Mouse (Mus musculus): ENCODE measurements around the gene Snrk. TPM values are rescaled to one million over a fixed set of nuclear protein-coding genes. Genes with fewer than 3 reads are reported as not detected.

The Snrk gene
- polyA plus RNA-seq, 1 experiment, result 323 TPM

- Histone ChIP-seq H3K27me3 (ENCODE audit: control insufficient read depth, insufficient read depth, low read length) (no peaks in the 10 kb centered on the region), H3K4me1 (ENCODE audit: control insufficient read depth, insufficient read depth, low read length) (peaks cover 25% of the 10 kb centered on the region; the same call in 1 of the 2 replicates), H3K27ac (ENCODE audit: insufficient read depth, low read length) (peak overlapping the region; percentile 30; the same call in 1 of the 2 replicates), H3K4me3 (replicated peaks; ENCODE audit: insufficient read depth, low read depth, low read length) (peak overlapping the region; percentile 46)
- no peak for TF ChIP-seq CTCF (IDR thresholded peaks at IDR 0.05; ENCODE audit: borderline replicate concordance, insufficient read depth, low read depth, low read length)
- no peak for TF ChIP-seq POLR2A (IDR thresholded peaks at IDR 0.05; ENCODE audit: borderline replicate concordance, insufficient read depth, low read length)
- no peak for DNase-seq
- WGBS, result 24% methylated on average over 5 of the region's 5 CpGs
Measured at GRCm38 (mm10) chr9:122122113-122122512, 5.0 kb downstream of the Snrk start.

GRCm38 (mm10) chr9:122123181-122123580 lies 6.1 kb downstream of the Snrk start:
- peak overlapping the region; percentile 50 for H3K4me3 ChIP-seq (replicated peaks; ENCODE audit: insufficient read depth, low read depth, low read length)
- 18% methylated on average over 5 of the region's 5 CpGs for WGBS
- TF ChIP-seq POLR2A (IDR thresholded peaks at IDR 0.05; ENCODE audit: borderline replicate concordance, insufficient read depth, low read length) (no peak), CTCF (IDR thresholded peaks at IDR 0.05; ENCODE audit: borderline replicate concordance, insufficient read depth, low read depth, low read length) (no peak)
- peak overlapping the region; percentile 52; the same call in 1 of the 2 replicates for H3K27ac ChIP-seq (ENCODE audit: insufficient read depth, low read length)
- no peak for DNase-seq
- H3K4me1 ChIP-seq (ENCODE audit: control insufficient read depth, insufficient read depth, low read length), result peaks cover 31% of the 10 kb centered on the region; the same call in 1 of the 2 replicates
- H3K27me3 ChIP-seq (ENCODE audit: control insufficient read depth, insufficient read depth, low read length), result no peaks in the 10 kb centered on the region

DNA sequence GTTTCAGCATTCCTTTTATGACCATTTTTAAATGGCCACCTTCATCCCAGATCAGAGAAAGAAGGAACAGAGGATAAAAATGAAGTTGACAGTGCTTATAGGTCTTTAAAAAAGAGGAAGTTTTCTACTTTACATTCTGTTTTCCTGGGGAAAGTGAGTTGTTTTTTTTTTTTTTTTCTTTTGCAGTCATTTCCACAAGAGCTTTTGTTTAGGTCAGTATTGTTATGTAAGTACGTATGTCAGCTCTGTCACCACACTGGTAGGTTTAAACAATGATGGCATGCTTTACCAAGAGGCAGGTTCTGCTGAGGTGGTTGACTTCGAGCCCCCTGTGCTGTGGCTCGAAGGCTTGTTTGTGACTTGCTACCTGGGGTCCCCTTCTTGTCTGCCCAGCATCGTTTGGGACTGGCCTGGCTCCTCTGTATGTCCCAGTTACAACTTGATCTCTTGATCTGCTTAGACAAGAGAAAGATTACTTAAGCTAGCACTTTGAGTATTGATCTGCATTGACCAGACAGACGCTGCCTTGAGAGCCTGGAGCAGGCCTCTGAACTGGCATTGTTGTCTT lies 8.7 kb downstream of the Snrk start:
- H3K4me3 ChIP-seq (replicated peaks; ENCODE audit: insufficient read depth, low read depth, low read length), result peak overlapping the region; percentile 39
- 21% methylated on average over 5 of the region's 5 CpGs for WGBS
- 0 out of 2 replicates have a peak overlapping the region, but pooled peaks have one; percentile 7 for H3K27ac ChIP-seq (ENCODE audit: insufficient read depth, low read length)
- H3K27me3 ChIP-seq (ENCODE audit: control insufficient read depth, insufficient read depth, low read length), result no peaks in the 10 kb centered on the region
- TF ChIP-seq CTCF (IDR thresholded peaks at IDR 0.05; ENCODE audit: borderline replicate concordance, insufficient read depth, low read depth, low read length) (no peak), POLR2A (IDR thresholded peaks at IDR 0.05; ENCODE audit: borderline replicate concordance, insufficient read depth, low read length) (no peak)
- H3K4me1 ChIP-seq (ENCODE audit: control insufficient read depth, insufficient read depth, low read length), result peaks cover 43% of the 10 kb centered on the region
- DNase-seq, result peak in 1 of 2 experiments; percentile 25

- 37% methylated on average over 8 of the region's 8 CpGs for WGBS
- DNase-seq, result no peak
- H3K27ac ChIP-seq (ENCODE audit: insufficient read depth, low read length), result no peak overlapping the region
- no peak overlapping the region for H3K4me3 ChIP-seq (replicated peaks; ENCODE audit: insufficient read depth, low read depth, low read length)
- H3K4me1 ChIP-seq (ENCODE audit: control insufficient read depth, insufficient read depth, low read length), result peaks cover 41% of the 10 kb centered on the region
- TF ChIP-seq POLR2A (IDR thresholded peaks at IDR 0.05; ENCODE audit: borderline replicate concordance, insufficient read depth, low read length) (no peak), CTCF (IDR thresholded peaks at IDR 0.05; ENCODE audit: borderline replicate concordance, insufficient read depth, low read depth, low read length) (no peak)
- H3K27me3 ChIP-seq (ENCODE audit: control insufficient read depth, insufficient read depth, low read length), result no peaks in the 10 kb centered on the region
Measured at GRCm38 (mm10) chr9:122126790-122127189, 9.7 kb downstream of the Snrk start.

DNA sequence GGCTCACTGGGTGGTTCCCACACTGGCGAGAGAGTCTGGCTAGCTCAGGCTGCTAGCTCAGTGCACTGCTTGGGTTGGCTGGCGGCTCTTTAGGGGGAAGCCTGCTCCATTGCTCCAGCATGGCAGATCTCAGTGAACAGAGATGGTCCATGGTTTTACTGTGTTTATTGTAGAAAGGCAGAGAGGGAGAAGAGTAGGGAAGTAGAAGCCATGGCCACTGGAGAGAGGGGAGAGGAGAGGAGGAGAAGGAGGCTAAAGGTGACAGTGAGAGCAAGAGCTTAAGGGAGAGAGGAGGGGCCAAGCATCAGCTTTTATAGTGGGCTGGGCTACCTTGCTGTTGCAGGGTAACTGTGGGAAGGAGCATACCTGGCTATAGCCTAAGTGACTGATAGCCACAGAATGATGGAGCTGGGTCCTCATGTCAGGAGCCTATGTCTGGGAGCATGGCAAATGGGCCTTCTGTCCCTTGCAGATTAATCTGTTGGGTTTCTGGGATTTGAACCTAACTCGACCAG lies 10.3 kb downstream of the Snrk start:
- H3K4me1 ChIP-seq (ENCODE audit: control insufficient read depth, insufficient read depth, low read length), result peaks cover 40% of the 10 kb centered on the region
- H3K4me3 ChIP-seq (replicated peaks; ENCODE audit: insufficient read depth, low read depth, low read length), result peak overlapping the region; percentile 18
- 8% methylated on average over 3 of the region's 3 CpGs for WGBS
- H3K27me3 ChIP-seq (ENCODE audit: control insufficient read depth, insufficient read depth, low read length), result no peaks in the 10 kb centered on the region
- TF ChIP-seq CTCF (IDR thresholded peaks at IDR 0.05; ENCODE audit: borderline replicate concordance, insufficient read depth, low read depth, low read length) (no peak), POLR2A (IDR thresholded peaks at IDR 0.05; ENCODE audit: borderline replicate concordance, insufficient read depth, low read length) (no peak)
- H3K27ac ChIP-seq (ENCODE audit: insufficient read depth, low read length), result no peak overlapping the region; the same call in 1 of the 2 replicates
- peak; percentile 29 to 45 for DNase-seq

DNA sequence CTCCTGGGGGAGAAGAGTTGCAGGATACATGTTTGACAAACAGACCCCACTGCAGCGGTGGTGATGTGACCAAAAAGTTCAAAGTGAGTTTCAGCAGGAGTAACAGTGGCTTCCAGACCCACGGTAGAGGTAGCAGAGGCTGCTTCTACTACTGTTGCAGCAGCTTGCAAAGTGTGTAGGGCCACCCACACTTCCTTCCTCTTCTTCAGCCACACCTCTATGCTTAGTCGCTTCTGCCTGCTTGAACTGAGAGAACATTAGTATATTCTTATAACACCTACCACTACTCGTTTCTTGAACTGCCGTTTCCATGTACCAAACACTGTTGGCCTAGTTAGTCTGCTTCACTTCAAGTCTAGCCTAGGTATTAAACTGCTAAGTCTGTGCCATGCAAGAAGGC lies 11.6 kb downstream of the Snrk start:
- no peak for TF ChIP-seq POLR2A (IDR thresholded peaks at IDR 0.05; ENCODE audit: borderline replicate concordance, insufficient read depth, low read length)
- TF ChIP-seq CTCF (IDR thresholded peaks at IDR 0.05; ENCODE audit: borderline replicate concordance, insufficient read depth, low read depth, low read length), result no peak
- Histone ChIP-seq H3K4me1 (ENCODE audit: control insufficient read depth, insufficient read depth, low read length) (peaks cover 34% of the 10 kb centered on the region), H3K27me3 (ENCODE audit: control insufficient read depth, insufficient read depth, low read length) (no peaks in the 10 kb centered on the region), H3K4me3 (replicated peaks; ENCODE audit: insufficient read depth, low read depth, low read length) (peak overlapping the region; percentile 15), H3K27ac (ENCODE audit: insufficient read depth, low read length) (no peak overlapping the region)
- 25% methylated on average over 5 of the region's 5 CpGs for WGBS
- peak in 1 of 2 experiments; percentile 19 for DNase-seq

DNA sequence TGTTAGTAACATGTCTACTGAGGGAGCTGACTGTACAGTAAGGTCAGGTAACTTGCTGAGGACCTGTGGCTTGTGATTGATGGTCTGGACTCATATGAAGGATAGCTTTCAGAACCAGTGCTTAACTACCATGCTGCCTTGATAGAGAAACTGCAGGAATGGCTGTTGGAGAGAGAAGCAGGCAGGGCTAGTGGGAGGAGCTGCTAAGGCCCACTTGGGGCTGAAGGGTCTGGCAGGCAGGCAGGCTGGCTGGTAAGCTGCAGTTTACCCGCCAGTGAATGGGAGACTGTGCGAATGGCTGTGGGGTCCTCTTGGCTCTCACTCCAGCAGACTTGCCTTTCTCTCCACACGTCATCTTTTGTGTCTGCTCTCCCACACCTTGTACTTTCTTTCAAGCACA lies 13.6 kb downstream of the Snrk start:
- 2% methylated on average over 3 of the region's 3 CpGs for WGBS
- peak in 1 of 2 experiments; percentile 38 for DNase-seq
- Histone ChIP-seq H3K4me1 (ENCODE audit: control insufficient read depth, insufficient read depth, low read length) (peaks cover 46% of the 10 kb centered on the region), H3K27ac (ENCODE audit: insufficient read depth, low read length) (no peak overlapping the region), H3K27me3 (ENCODE audit: control insufficient read depth, insufficient read depth, low read length) (no peaks in the 10 kb centered on the region), H3K4me3 (replicated peaks; ENCODE audit: insufficient read depth, low read depth, low read length) (no peak overlapping the region)
- TF ChIP-seq CTCF (IDR thresholded peaks at IDR 0.05; ENCODE audit: borderline replicate concordance, insufficient read depth, low read depth, low read length) (no peak), POLR2A (IDR thresholded peaks at IDR 0.05; ENCODE audit: borderline replicate concordance, insufficient read depth, low read length) (no peak)

DNA sequence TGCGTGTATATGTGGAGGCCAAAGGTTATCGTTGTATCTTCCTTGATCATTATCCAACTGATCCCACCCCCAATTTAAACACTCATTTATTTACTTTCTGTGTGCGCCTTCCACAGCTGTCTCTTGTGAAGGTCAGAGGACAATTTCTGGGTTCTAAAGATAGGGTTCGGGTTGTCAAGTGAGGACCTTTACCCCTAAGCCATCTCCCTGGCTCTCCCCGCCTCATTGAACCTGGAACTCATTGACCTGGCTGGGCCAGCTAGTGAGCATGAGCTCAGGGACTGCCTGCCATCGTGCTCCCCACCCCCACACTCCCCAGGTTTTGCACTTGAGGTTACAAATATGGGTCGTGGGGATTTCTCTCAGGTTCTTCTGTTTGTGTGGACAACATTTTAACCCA lies 15.1 kb downstream of the Snrk start:
- H3K27ac ChIP-seq (ENCODE audit: insufficient read depth, low read length), result no peak overlapping the region
- peak in 1 of 2 experiments; percentile 12 for DNase-seq
- TF ChIP-seq CTCF (IDR thresholded peaks at IDR 0.05; ENCODE audit: borderline replicate concordance, insufficient read depth, low read depth, low read length) (no peak), POLR2A (IDR thresholded peaks at IDR 0.05; ENCODE audit: borderline replicate concordance, insufficient read depth, low read length) (no peak)
- H3K4me1 ChIP-seq (ENCODE audit: control insufficient read depth, insufficient read depth, low read length), result peaks cover 41% of the 10 kb centered on the region
- 49% methylated on average over 7 of the region's 7 CpGs for WGBS
- H3K4me3 ChIP-seq (replicated peaks; ENCODE audit: insufficient read depth, low read depth, low read length), result no peak overlapping the region
- H3K27me3 ChIP-seq (ENCODE audit: control insufficient read depth, insufficient read depth, low read length), result no peaks in the 10 kb centered on the region

Data from cerebellum, adult 2 months (tissue).